Mouse (Mus musculus): ENCODE data around the gene Gm14459.
"Not testable (repeated sequence)": the region's sequence is repeated elsewhere in the genome, so short reads cannot be mapped to it uniquely, and the experiment has no call there.

Gene Gm14459

DNA sequence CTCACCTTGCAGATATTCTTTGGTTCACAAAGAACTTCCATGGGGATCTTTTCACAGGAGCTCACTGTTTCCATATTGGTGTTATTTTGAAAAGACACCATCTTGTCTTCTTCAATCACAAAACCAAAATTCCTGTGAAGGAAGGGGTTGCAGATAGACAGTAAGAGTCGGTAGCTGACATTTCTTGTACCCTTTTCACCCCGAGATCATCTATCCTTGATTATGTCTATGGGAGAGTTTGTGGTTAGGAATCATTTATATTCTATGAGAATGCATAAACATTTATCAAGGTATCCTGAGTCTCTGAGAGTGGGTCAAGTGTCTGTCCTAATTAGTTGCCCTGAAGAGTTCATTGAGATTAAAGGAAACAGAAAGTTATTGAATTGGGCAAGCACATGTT is at the start of gene Gm14459:
TSS of gene Gm14459 (minus strand) at position 101 of the 400 bp plus-strand sequence.
- no peak for DNase-seq (ENCODE audit: low read depth in 2 of 2, low spot score in 2 of 2)

GRCm38 (mm10) chrX:8548155-8548554 is 23.4 kb upstream of the Gm14459 start, which contains the start of gene Ssxb6:
Gene Ssxb6, minus strand, starts transcription at chrX:8548255.
- DNase-seq (ENCODE audit: low read depth in 2 of 2, low spot score in 2 of 2) = not testable (repeated sequence)
